Mouse (Mus musculus): ENCODE measurements around the gene Zfp988.
"Not testable (repeated sequence)": the region's sequence is repeated elsewhere in the genome, so short reads cannot be mapped to it uniquely, and the experiment has no call there.

Zfp988 gene

DNA sequence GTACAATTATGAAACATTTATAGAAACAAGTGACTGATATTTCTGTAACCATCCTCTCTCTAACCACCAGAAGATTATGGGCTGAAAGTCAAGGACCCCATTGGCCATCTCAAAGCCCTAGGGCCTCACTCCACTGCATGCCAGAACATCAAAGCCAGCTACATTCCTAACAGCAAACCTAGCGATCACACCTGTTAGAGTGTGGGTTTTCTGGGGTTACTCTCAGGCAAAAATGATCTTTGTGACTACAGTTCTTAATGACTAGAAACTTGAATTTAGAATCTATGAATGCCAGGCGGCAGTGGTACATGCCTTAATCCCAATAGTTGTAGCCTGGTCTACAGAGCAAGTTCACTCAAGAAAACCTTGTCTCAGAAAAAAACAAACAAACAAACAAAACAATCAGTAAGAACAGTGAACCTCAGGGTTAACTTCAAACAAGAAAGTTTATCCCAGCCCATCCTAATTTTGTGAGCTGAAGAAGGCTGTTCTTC, 39.6 kb downstream of the Zfp988 start:
- DNase-seq, result not testable (repeated sequence)

DNA sequence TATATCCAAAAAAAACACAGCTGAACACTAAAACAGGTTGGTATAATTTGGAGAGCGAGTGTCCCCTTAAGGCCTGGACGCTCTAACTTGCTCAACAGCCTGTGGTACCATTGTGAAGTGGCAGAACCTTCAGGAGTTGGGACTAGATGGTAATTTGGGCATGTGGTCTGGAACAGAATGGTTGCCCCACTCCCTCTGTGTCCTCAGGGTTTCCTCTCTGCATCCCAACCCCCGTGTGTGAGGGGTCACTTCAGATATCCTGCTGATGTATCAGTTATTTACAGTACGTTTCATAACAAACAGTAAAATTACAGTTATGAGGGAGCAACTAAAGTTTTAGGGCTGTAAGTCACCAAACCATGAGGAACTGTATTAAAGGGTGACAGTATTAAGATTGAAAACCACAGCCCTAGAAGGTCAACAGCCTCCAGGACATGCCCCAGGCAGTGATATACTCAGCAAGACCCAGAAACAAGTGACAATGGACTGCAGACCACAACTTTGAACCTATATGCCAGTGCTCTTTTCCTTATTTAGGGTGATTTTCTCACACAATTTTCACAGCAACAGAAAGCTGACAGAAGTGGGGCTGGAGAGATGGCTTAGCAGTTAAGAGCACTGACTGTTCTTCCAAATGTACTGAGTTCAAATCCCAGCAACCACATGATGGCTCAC, 41.0 kb downstream of the Zfp988 start:
- DNase-seq, result not testable (repeated sequence)

DNA sequence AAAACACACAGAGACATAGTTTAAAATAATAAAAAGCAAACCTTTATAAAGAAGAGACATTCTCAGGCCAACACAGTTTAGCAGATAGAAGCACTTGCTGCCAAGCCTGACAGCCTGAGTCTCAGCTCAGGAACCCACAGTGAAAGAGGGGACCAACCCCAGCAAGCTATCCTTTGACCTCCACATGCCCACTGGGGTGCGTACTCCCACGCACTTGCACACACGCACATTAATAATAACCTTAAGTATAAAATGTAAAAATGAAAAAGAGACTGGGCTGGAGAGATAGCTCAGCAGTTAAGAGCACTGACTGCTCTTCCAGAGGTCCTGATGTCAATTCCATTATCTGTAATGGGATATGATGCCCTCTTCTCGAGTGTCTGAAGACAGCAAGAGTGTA, 41.8 kb downstream of the Zfp988 start:
- DNase-seq, result not testable (repeated sequence)

DNA sequence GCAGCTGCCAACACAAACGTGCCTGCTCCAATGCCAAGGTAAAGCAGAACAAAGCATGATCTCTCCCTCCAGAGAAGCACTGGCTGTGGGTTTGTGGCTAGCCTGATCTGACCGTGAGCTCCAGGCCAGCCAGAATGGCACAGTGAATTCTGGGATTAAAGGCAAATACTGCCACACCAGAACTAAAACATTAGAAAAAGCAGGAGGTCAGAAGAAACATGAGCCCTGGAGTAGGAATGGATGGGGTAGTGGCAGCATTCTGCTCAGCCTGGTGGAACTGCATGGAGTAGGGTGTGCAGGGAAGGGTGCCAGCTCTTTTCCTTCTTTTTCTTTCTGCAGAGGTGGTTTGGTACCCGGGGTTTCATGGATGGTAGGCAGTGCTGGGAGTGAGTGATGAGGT, 42.4 kb downstream of the Zfp988 start:
- DNase-seq, result not testable (repeated sequence)

DNA sequence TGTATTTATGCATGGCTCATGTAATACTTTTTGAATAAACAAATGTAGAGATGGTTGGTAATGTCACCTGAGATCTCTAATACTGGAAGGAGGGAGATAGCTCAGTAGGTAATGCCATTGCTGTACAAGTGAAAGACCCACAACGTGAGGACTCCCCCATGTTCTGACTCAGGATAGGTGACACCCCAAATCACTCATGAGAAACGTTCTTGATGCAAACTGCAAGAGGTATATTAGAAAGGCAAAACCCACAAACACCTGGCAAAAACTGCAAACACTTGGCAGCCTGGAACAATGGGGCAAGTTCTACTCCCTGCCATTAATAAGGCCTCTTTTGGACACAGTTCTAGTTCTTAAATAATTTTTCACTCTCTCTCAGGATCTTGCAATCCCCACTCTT, 42.9 kb downstream of the Zfp988 start:
- not testable (repeated sequence) for DNase-seq

DNA sequence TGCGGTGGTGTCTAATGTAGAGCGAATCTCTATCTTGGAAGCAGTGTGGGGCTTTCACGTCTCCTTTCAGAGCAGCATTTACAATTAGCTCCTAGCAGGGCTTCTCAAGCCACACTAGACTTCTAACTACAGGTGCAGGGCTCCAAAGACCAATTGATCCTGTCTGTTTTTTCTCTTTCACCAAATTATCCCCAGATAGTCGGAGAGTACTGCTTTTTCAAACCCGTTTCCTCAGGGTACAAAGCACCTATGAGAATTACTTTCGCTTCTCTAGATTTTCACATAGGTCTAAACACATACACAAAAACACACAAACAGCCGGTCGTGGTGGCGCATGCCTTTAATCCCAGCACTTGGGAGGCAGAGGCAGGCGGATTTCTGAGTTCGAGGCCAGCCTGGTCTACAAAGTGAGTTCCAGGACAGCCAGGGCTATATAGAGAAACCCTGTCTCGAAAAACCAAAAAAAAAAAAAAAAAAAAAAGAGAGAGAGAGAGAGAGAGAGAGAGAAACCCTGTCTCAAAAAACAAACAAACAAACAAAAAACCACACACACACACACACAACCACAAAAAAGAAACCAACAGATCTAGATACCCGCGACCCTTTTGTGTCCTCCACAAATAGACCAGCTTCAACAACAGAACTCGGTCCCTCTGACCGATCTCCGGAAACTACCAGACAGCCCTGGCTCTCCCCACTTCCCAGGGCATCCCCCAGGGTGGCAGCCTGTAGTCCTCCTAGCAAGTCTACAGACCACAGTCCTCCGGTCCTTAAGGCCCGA, 43.6 kb downstream of the Zfp988 start:
- DNase-seq, result not testable (repeated sequence)

DNA sequence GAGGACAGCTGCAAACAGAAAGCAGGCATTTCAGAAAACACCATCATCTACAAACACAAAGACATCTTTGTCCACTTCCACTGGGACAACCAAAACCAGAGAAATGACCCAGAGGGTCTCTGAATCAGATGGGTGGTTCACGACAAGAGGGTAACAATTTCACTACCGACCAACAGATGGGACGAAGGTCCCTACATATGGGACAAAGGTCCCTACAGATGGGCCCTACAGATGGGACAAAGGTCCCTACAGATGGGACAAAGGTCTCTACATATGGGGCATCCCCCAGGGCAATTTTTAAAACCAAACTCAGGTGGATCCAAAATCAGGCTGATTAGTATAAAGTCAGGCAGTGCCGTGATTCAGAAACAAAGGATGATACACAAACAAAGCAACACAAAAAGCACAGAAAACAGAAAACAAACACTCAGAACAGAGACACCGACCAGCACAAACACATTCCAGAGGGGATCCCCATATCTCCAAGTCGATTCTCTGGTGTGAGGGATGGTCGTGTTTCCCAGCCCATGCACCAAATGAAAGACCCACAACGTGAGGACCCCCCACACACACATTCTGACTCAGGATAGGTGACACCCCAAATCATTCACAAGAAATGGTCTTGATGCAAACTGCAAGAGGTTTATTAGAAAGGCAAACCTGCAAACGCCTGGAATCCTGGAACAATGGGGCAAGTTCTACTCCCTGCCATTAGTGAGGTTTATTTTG, 44.4 kb downstream of the Zfp988 start:
- DNase-seq, result not testable (repeated sequence)

DNA sequence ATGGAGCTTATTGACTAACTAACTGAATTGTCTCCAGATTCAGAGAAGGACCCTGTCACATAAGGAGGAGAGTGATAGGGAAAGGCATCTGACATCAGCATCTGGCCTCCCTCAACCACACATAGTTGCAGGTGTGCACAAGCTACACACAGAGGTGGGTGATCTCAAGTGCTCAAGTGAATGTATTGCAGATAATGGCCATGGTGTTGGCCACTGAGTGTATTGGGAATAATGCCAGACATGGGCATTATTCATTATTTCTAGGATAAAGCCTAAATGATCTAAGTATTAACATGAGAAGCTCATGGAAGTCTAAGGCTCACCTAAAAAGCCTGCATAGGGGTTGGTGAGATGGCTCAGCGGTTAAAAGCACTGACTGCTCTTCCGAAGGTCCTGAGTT, 45.1 kb downstream of the Zfp988 start:
- not testable (repeated sequence) for DNase-seq

DNA sequence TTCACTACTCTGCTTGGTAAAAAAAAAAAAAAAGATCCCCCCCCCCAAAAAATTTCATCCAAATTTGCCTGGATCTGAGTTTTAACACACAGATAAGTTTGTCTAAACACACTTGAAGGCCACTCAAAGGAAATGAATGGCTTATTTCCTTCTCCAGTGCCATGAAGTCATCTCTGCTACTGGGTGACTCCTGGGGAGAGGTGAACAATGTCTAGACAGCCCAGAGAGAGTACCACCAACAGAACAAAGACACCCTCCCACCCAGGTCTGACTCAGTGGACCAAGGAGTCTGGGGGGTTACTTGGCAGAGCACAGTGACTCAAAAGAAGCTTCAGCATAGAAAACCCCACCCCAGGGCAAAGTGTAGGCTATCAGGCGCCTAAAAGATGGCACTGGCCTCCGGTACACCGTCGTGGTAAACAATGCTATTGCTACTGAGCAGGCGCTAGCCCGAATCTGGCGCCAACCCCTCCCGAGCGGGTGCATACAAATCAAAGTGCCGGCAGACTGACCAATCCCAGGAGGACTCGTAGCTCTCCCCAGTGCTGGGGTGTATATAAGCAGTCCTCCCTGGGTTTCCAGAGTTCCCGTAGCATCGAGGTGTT, 46.0 kb downstream of the Zfp988 start:
- not testable (repeated sequence) for DNase-seq

DNA sequence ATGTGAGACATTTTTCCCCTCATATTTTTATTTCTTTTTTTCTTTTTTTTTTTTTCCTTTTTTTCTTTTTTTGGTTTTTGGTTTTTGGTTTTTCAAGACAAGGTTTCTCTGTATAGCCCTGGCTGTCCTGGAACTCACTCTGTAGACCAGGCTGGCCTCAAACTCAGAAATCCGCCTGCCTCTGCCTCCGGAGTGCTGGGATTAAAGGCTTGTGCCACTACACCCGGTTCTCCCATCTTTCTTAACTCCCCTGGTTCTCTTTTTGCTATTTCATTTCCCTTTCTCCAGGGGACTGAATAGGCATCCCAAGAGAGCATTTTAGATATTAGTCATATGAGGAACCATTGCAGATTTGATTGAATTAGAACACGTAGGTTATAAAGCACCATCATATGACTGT, 48.2 kb downstream of the Zfp988 start:
- DNase-seq, result not testable (repeated sequence)

DNA sequence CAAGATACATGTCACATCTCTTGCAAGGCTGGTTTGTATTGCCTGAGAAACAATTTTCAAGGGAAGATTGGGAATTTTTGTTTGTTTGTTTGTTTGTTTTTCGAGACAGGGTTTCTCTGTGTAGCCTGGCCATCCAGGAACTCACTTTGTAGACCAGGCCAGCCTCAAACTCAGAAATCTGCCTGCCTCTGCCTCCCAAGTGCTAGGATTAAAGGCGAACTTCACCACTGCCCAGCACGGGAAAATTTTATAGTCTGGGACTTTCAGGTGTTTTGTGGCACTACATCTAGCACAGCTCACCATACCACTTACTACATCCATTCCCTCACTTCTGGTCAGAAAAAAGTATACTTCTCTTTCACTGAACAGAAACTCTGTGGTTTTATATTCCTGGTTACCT, 50.6 kb downstream of the Zfp988 start:
- DNase-seq, result not testable (repeated sequence)

DNA sequence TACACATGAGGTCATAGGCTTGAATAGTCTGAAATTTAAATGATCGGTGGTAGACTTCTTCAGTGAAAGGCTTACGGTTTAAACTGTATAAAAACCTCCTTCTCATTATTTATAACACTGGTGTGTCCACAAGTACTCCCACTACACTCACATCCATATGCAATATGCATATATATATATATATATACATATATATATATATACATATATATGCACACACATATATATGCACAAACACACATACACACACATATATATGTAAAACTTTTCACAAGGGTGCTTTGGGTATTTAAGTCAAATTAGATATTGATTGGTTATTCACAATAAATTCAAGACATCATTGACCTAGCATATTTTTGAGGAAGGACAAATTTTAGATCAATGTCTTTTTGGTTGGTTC, 51.7 kb downstream of the Zfp988 start:
- not testable (repeated sequence) for DNase-seq

DNA sequence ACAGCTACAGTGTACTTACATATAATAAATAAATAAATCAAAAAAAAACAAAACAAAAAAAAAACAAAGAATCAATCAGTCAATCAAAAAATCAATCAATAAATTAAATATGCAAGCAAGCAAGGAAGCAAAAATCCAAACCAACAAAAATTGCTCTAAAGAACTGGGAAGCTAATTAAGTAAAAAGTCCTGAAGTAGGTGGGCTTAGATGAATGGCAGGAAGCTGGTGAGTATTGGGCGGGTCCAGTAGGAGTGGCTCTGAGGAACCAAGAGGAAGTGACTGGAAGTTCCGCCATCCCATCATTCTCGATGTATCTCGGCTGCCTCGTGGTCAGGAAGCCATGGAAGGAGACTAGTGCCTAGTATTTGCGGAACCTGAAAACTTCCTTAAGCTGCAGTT, 55.5 kb downstream of the Zfp988 start, which contains the start of gene Zfp978:
Gene Zfp978 (plus strand): TSS at position 301 of the 400 bp plus-strand sequence.
- not testable (repeated sequence) for DNase-seq

DNA sequence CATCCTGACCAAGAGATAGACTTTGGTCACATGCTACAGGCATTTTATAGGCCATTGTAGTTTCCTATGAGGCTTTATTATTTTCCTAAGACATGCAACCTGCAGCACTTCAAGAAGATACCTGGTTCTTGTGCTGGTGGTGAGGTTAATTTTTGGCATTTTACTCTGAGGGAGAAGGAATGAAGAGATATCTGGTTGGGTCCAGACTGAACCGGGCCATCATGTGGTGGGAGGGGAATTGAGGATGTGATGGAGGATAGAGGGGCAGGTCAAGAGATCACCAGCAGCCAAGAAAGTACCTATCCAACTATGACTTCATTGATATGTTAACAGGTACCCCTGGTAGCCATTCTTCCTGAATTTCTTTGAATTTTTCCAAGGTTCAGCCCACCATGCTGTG, 56.4 kb downstream of the Zfp988 start:
- DNase-seq, result not testable (repeated sequence)

DNA sequence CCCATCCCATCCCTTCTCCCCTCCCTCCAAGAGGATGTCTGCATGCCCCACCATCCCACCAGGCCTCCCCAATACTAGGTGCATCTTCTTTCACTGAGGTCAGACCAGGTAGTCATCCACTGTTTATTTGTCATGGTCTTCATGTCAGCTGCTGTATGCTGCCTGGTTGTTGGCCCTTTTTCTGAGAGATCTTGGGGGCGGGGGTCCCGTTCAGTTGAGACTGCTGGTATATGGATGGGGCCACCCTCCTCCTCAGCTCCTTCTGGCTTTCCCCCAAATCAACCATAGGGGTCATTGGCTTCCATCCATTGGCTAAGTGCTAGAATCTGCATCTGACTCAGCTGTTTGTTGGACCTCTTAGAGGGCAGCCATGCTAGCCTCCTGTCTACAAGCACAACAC, 64.1 kb downstream of the Zfp988 start:
- DNase-seq, result not testable (repeated sequence)

DNA sequence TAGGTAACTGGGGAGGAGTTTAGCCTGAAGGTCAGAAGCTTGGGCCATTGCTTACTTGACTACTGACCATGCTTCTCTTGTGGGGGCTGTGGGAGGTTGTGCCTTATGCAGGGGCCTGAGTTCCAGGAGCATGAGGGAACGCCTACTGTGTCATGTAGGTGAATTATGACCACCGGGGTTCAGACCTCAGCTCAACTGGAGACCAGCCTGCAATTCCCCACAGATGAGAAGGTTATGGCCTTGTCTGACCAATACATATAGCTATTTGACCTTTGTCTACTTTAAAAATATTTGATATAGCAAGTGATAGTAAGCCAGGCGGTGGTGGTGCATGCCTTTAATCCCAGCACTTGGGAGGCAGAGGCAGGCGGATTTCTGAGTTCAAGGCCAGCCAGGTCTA, 77.7 kb downstream of the Zfp988 start:
- DNase-seq, result not testable (repeated sequence)
